Mouse (Mus musculus): ENCODE data around the gene Zfp536.

DNA sequence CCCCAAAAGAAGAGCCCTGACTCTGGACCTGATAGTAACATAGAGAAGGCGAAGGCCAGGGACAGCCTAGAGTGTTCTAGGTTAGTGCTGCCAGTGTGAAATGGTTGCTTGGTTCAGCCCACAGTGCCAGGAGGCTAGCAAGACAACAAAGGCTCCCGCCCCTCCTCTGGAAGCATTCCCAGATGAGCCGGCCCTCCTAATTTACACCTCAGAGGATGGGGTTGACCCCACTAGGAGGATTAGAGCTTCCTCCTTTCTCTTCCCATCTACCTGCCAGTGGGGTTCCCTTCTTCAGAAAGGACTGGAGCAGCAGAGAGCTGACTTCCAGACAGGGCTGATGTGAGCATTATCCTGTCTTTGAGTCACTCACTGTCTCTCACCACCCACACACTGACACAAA is 219.8 kb downstream of the Zfp536 start:
- TF ChIP-seq POLR2A (IDR thresholded peaks at IDR 0.05; ENCODE audit: insufficient read depth, low read length) (no peak), CTCF (IDR thresholded peaks at IDR 0.05; ENCODE audit: low read depth, low read length) (no peak), EP300 (IDR thresholded peaks at IDR 0.05; ENCODE audit: insufficient read depth, low read depth, low read length) (peak; percentile 70; the same call in 1 of the 2 replicates)
